Mouse (Mus musculus) ES-E14 (cell line): ENCODE data around the gene Selp. TPM values are rescaled to one million over a fixed set of nuclear protein-coding genes. Genes with fewer than 3 reads are reported as not detected.

Experiments used
- DNase-seq: peaks from one replicate; pipeline ENCODE4 v3.0.0-alpha.2; 2013; ENCODE audit warnings: low read depth, low spot score
- H3K27ac ChIP-seq: 2 replicates; pipeline ENCODE4 v1.5.1; 2012; ENCODE audit warnings: low read depth, mild to moderate bottlenecking, low read length, moderate library complexity, mixed read lengths; ENCODE audit not compliant: poor library complexity, insufficient read depth, severe bottlenecking
- H3K36me3 ChIP-seq: 2 replicates; pipeline ENCODE4 v1.6.1; 2012; ENCODE audit warnings: mild to moderate bottlenecking, low read length, moderate library complexity, mixed read lengths; ENCODE audit not compliant: control insufficient read depth, poor library complexity, insufficient read depth, severe bottlenecking
- H3K4me1 ChIP-seq, 2 experiments: fragments of 150-350 bp in 1 of 2; sonication (generic) in 1 of 2; 2 replicates each; pipeline ENCODE4 v1.6.1; 2012; ENCODE audit warnings: low read length in 2 of 2, mild to moderate bottlenecking in 1 of 2, mixed read lengths in 1 of 2; ENCODE audit not compliant: control insufficient read depth in 2 of 2, insufficient read depth in 2 of 2, poor library complexity in 1 of 2
- H3K4me3 ChIP-seq, 2 experiments: fragments of 150-350 bp in 1 of 2; sonication (generic) in 1 of 2; 2 replicates each; pipeline ENCODE4 v1.5.1; 2012; ENCODE audit warnings: low read length in 2 of 2, low read depth in 1 of 2, mild to moderate bottlenecking in 1 of 2, mixed read lengths in 1 of 2; ENCODE audit not compliant: insufficient read depth in 1 of 2, poor library complexity in 1 of 2, severe bottlenecking in 1 of 2
- H3K9ac ChIP-seq: 2 replicates; pipeline ENCODE4 v1.6.1; 2012; ENCODE audit warnings: low read depth, mild to moderate bottlenecking, low read length, mixed read lengths; ENCODE audit not compliant: poor library complexity, insufficient read depth, severe bottlenecking
- H3K9me3 ChIP-seq: fragments of 150-350 bp; sonication (generic); 2 replicates; pipeline ENCODE4 v1.6.1; 2012; ENCODE audit warnings: low read depth, mild to moderate bottlenecking, low read length; ENCODE audit not compliant: control insufficient read depth, insufficient read depth
- CHD2 ChIP-seq: IDR thresholded peaks from 2 replicates; pipeline ENCODE4 v1.6.1; 2014; ENCODE audit warnings: mild to moderate bottlenecking, low read depth, low read length, inconsistent platforms
- HCFC1 ChIP-seq: IDR thresholded peaks from 2 replicates; pipeline ENCODE4 v1.6.1; 2012; ENCODE audit warnings: low read length, inconsistent platforms, borderline replicate concordance; ENCODE audit not compliant: insufficient read depth
- MAFK ChIP-seq: IDR thresholded peaks from 2 replicates; pipeline ENCODE4 v1.6.1; 2014; ENCODE audit warnings: mild to moderate bottlenecking, low read depth, low read length, inconsistent platforms; ENCODE audit not compliant: insufficient read depth
- ZC3H11A ChIP-seq: IDR thresholded peaks from 2 replicates; pipeline ENCODE4 v1.6.1; 2012; ENCODE audit warnings: low read depth, mild to moderate bottlenecking, inconsistent platforms, low read length, borderline replicate concordance
- ZNF384 ChIP-seq: IDR thresholded peaks from 2 replicates; pipeline ENCODE4 v1.6.1; 2012; ENCODE audit warnings: low read depth, low read length, inconsistent platforms
- in situ Hi-C, 2 experiments: fragments of 600-800 bp; cut with MboI; formaldehyde crosslinking; loops; one replicate each; pipeline ENCODE4 v1.15.1; 2025; ENCODE audit warnings: low sequenced_read_pairs in 2 of 2, inconsistent platforms in 1 of 2; ENCODE audit not compliant: unreplicated experiment in 2 of 2
- total RNA-seq: library from RNA; depleted of rRNA; stranded (reverse); fragments of 300-350 nt; gene quantifications from 2 replicates; pipeline ENCODE4 v1.2.3, GENCODE M21; 2012; rRNA removed

Gene Selp
- 0.21 and 0.22 TPM in 2 replicates for total RNA-seq

- H3K27ac ChIP-seq = no peak within 1 kb of the TSS
- DNase-seq = no peak
- H3K9me3 ChIP-seq = no peaks in the 10 kb centered on the region
- H3K36me3 ChIP-seq = no peaks in the 10 kb centered on the region
- H3K4me1 ChIP-seq = no peaks in the 10 kb centered on the region
- no peak within 1 kb of the TSS for H3K4me3 ChIP-seq
- H3K9ac ChIP-seq = no peak within 1 kb of the TSS
- no peak for TF ChIP-seq HCFC1
- no peak for TF ChIP-seq MAFK
- no peak for TF ChIP-seq ZC3H11A
- TF ChIP-seq CHD2 = no peak
- TF ChIP-seq ZNF384 = no peak
- in situ Hi-C loops = no loop called here
These were observed at the start of gene Selp for GRCm38 (mm10) chr1:164114947-164115493. Selp (plus strand) TSS chr1:164115264.

GRCm38 (mm10) chr1:164069261-164069660 is 45.8 kb upstream of the Selp start:
- H3K27ac ChIP-seq = no peak overlapping the region
- no peak overlapping the region for H3K9ac ChIP-seq
- no peak overlapping the region for H3K4me3 ChIP-seq
- H3K36me3 ChIP-seq = no peaks in the 10 kb centered on the region
- no peak for TF ChIP-seq MAFK
- TF ChIP-seq ZC3H11A = no peak
- TF ChIP-seq CHD2 = no peak
- no peak for TF ChIP-seq HCFC1
- TF ChIP-seq ZNF384 = no peak
- H3K4me1 ChIP-seq = no peaks in the 10 kb centered on the region; a peak in 1 of 4 replicates
- in situ Hi-C loops = no loop called here
- no peaks in the 10 kb centered on the region for H3K9me3 ChIP-seq
- DNase-seq = no peak

GRCm38 (mm10) chr1:164070461-164070860 is 44.6 kb upstream of the Selp start:
- Histone ChIP-seq H3K4me3 (no peak overlapping the region), H3K9ac (no peak overlapping the region), H3K36me3 (no peaks in the 10 kb centered on the region), H3K27ac (no peak overlapping the region), H3K4me1 (no peaks in the 10 kb centered on the region), H3K9me3 (no peaks in the 10 kb centered on the region)
- no peak for DNase-seq
- in situ Hi-C loops = no loop called here
- TF ChIP-seq MAFK (no peak), ZC3H11A (no peak), HCFC1 (no peak), ZNF384 (no peak), CHD2 (no peak)

- H3K4me3 ChIP-seq = no peak overlapping the region
- H3K9me3 ChIP-seq = no peaks in the 10 kb centered on the region
- in situ Hi-C loops = no loop called here
- H3K36me3 ChIP-seq = no peaks in the 10 kb centered on the region
- no peak overlapping the region for H3K9ac ChIP-seq
- DNase-seq = no peak
- no peaks in the 10 kb centered on the region for H3K4me1 ChIP-seq
- no peak for TF ChIP-seq HCFC1
- TF ChIP-seq MAFK = no peak
- no peak for TF ChIP-seq CHD2
- no peak for TF ChIP-seq ZC3H11A
- TF ChIP-seq ZNF384 = no peak
- no peak overlapping the region for H3K27ac ChIP-seq
These were observed 44.0 kb upstream of the Selp start for GRCm38 (mm10) chr1:164071111-164071510.

GRCm38 (mm10) chr1:164072001-164072400 is 43.1 kb upstream of the Selp start:
- no peaks in the 10 kb centered on the region for H3K4me1 ChIP-seq
- no peak overlapping the region for H3K9ac ChIP-seq
- in situ Hi-C loops = no loop called here
- H3K9me3 ChIP-seq = no peaks in the 10 kb centered on the region
- DNase-seq = no peak
- H3K4me3 ChIP-seq = no peak overlapping the region
- H3K27ac ChIP-seq = no peak overlapping the region
- TF ChIP-seq ZC3H11A (no peak), HCFC1 (no peak), CHD2 (no peak), ZNF384 (no peak), MAFK (no peak)
- H3K36me3 ChIP-seq = no peaks in the 10 kb centered on the region
